Mouse (Mus musculus): ENCODE data around the gene Jarid2. TPM values are rescaled to one million over a fixed set of nuclear protein-coding genes. Genes with fewer than 3 reads are reported as not detected.
"Not testable (repeated sequence)": the region's sequence is repeated elsewhere in the genome, so short reads cannot be mapped to it uniquely, and the experiment has no call there.

Jarid2 gene
- polyA plus RNA-seq, 1 experiment from 2014 or later, result 31.7 TPM

- Histone ChIP-seq H3K27me3 (ENCODE audit: control insufficient read depth, insufficient read depth, low read length) (no peaks in the 10 kb centered on the region), H3K9ac (replicated peaks; ENCODE audit: low read length) (no peak overlapping the region), H3K27ac (replicated peaks; ENCODE audit: low read depth, low read length) (no peak overlapping the region), H3K36me3 (ENCODE audit: control insufficient read depth, insufficient read depth, low read length) (no peaks in the 10 kb centered on the region), H3K4me1 (ENCODE audit: control insufficient read depth, insufficient read depth, low read length) (no peaks in the 10 kb centered on the region), H3K4me3 (replicated peaks; ENCODE audit: low read depth, low read length) (no peak overlapping the region), H3K9me3 (ENCODE audit: control insufficient read depth, low read length) (no peaks in the 10 kb centered on the region), H3K4me2 (ENCODE audit: low read length) (no peak overlapping the region)
- whole genome bisulfite sequencing, result 50% methylated on average over 5 of the region's 5 CpGs
- ATAC-seq (ENCODE audit: low FRiP score, low TSS enrichment) (no peak), DNase-seq (peak; percentile 45)
Measured at GRCm38 (mm10) chr13:44707176-44707575, 22.1 kb upstream of the Jarid2 start.

- no peak overlapping the region for H3K9ac ChIP-seq (replicated peaks; ENCODE audit: low read length)
- no peak overlapping the region for H3K27ac ChIP-seq (replicated peaks; ENCODE audit: low read depth, low read length)
- H3K4me3 ChIP-seq (replicated peaks; ENCODE audit: low read depth, low read length), result no peak overlapping the region
- H3K9me3 ChIP-seq (ENCODE audit: control insufficient read depth, low read length), result no peaks in the 10 kb centered on the region
- H3K27me3 ChIP-seq (ENCODE audit: control insufficient read depth, insufficient read depth, low read length), result no peaks in the 10 kb centered on the region
- DNase-seq (no peak), ATAC-seq (ENCODE audit: low FRiP score, low TSS enrichment) (no peak)
- 96% methylated on average over 14 of the region's 14 CpGs for WGBS
- no peak overlapping the region for H3K4me2 ChIP-seq (ENCODE audit: low read length)
- H3K36me3 ChIP-seq (ENCODE audit: control insufficient read depth, insufficient read depth, low read length), result no peaks in the 10 kb centered on the region
- H3K4me1 ChIP-seq (ENCODE audit: control insufficient read depth, insufficient read depth, low read length), result no peaks in the 10 kb centered on the region
Measured at GRCm38 (mm10) chr13:44708336-44709017, 20.8 kb upstream of the Jarid2 start.

GRCm38 (mm10) chr13:44709747-44710480 lies 19.4 kb upstream of the Jarid2 start:
- H3K9me3 ChIP-seq (ENCODE audit: control insufficient read depth, low read length), result no peaks in the 10 kb centered on the region
- H3K27ac ChIP-seq (replicated peaks; ENCODE audit: low read depth, low read length), result no peak overlapping the region
- no peak overlapping the region for H3K9ac ChIP-seq (replicated peaks; ENCODE audit: low read length)
- ATAC-seq (ENCODE audit: low FRiP score, low TSS enrichment) (no peak), DNase-seq (no peak)
- 77% methylated on average over 8 of the region's 8 CpGs for WGBS
- H3K4me3 ChIP-seq (replicated peaks; ENCODE audit: low read depth, low read length), result no peak overlapping the region
- no peaks in the 10 kb centered on the region for H3K36me3 ChIP-seq (ENCODE audit: control insufficient read depth, insufficient read depth, low read length)
- no peaks in the 10 kb centered on the region for H3K4me1 ChIP-seq (ENCODE audit: control insufficient read depth, insufficient read depth, low read length)
- no peaks in the 10 kb centered on the region for H3K27me3 ChIP-seq (ENCODE audit: control insufficient read depth, insufficient read depth, low read length)
- no peak overlapping the region for H3K4me2 ChIP-seq (ENCODE audit: low read length)

GRCm38 (mm10) chr13:44711062-44711461 lies 18.2 kb upstream of the Jarid2 start:
- ATAC-seq (ENCODE audit: low FRiP score, low TSS enrichment) (no peak), DNase-seq (no peak)
- 78% methylated on average over 5 of the region's 5 CpGs for WGBS
- H3K9ac ChIP-seq (replicated peaks; ENCODE audit: low read length), result no peak overlapping the region
- no peaks in the 10 kb centered on the region for H3K27me3 ChIP-seq (ENCODE audit: control insufficient read depth, insufficient read depth, low read length)
- no peaks in the 10 kb centered on the region for H3K36me3 ChIP-seq (ENCODE audit: control insufficient read depth, insufficient read depth, low read length)
- no peak overlapping the region for H3K27ac ChIP-seq (replicated peaks; ENCODE audit: low read depth, low read length)
- no peak overlapping the region for H3K4me3 ChIP-seq (replicated peaks; ENCODE audit: low read depth, low read length)
- H3K4me2 ChIP-seq (ENCODE audit: low read length), result no peak overlapping the region
- H3K9me3 ChIP-seq (ENCODE audit: control insufficient read depth, low read length), result no peaks in the 10 kb centered on the region
- no peaks in the 10 kb centered on the region for H3K4me1 ChIP-seq (ENCODE audit: control insufficient read depth, insufficient read depth, low read length)

- Histone ChIP-seq H3K27me3 (ENCODE audit: control insufficient read depth, insufficient read depth, low read length) (no peaks in the 10 kb centered on the region), H3K27ac (replicated peaks; ENCODE audit: low read depth, low read length) (no peak overlapping the region), H3K9ac (replicated peaks; ENCODE audit: low read length) (no peak overlapping the region), H3K4me3 (replicated peaks; ENCODE audit: low read depth, low read length) (no peak overlapping the region), H3K4me1 (ENCODE audit: control insufficient read depth, insufficient read depth, low read length) (no peaks in the 10 kb centered on the region), H3K36me3 (ENCODE audit: control insufficient read depth, insufficient read depth, low read length) (no peaks in the 10 kb centered on the region), H3K4me2 (ENCODE audit: low read length) (no peak overlapping the region), H3K9me3 (ENCODE audit: control insufficient read depth, low read length) (no peaks in the 10 kb centered on the region)
- WGBS, result 54% methylated on average over 1 of the region's 1 CpGs
- DNase-seq, result no peak
- ATAC-seq (ENCODE audit: low FRiP score, low TSS enrichment), result no peak
Measured at GRCm38 (mm10) chr13:44711882-44712281, 17.4 kb upstream of the Jarid2 start.

GRCm38 (mm10) chr13:44715187-44715885 lies 13.9 kb upstream of the Jarid2 start:
- Histone ChIP-seq H3K9me3 (ENCODE audit: control insufficient read depth, low read length) (no peaks in the 10 kb centered on the region), H3K27me3 (ENCODE audit: control insufficient read depth, insufficient read depth, low read length) (no peaks in the 10 kb centered on the region), H3K27ac (replicated peaks; ENCODE audit: low read depth, low read length) (no peak overlapping the region), H3K36me3 (ENCODE audit: control insufficient read depth, insufficient read depth, low read length) (no peaks in the 10 kb centered on the region), H3K4me2 (ENCODE audit: low read length) (peak overlapping the region; percentile 3; the same call in 1 of the 2 replicates), H3K4me3 (replicated peaks; ENCODE audit: low read depth, low read length) (no peak overlapping the region), H3K9ac (replicated peaks; ENCODE audit: low read length) (no peak overlapping the region), H3K4me1 (ENCODE audit: control insufficient read depth, insufficient read depth, low read length) (no peaks in the 10 kb centered on the region)
- 18% methylated on average over 10 of the region's 10 CpGs for WGBS
- DNase-seq, result no peak
- no peak for ATAC-seq (ENCODE audit: low FRiP score, low TSS enrichment)

GRCm38 (mm10) chr13:44717838-44718237 lies 11.4 kb upstream of the Jarid2 start:
- Histone ChIP-seq H3K4me2 (ENCODE audit: low read length) (no peak overlapping the region), H3K4me1 (ENCODE audit: control insufficient read depth, insufficient read depth, low read length) (no peaks in the 10 kb centered on the region), H3K27me3 (ENCODE audit: control insufficient read depth, insufficient read depth, low read length) (no peaks in the 10 kb centered on the region), H3K4me3 (replicated peaks; ENCODE audit: low read depth, low read length) (no peak overlapping the region), H3K36me3 (ENCODE audit: control insufficient read depth, insufficient read depth, low read length) (no peaks in the 10 kb centered on the region), H3K27ac (replicated peaks; ENCODE audit: low read depth, low read length) (no peak overlapping the region), H3K9me3 (ENCODE audit: control insufficient read depth, low read length) (no peaks in the 10 kb centered on the region), H3K9ac (replicated peaks; ENCODE audit: low read length) (no peak overlapping the region)
- 98% methylated on average over 9 of the region's 9 CpGs for WGBS
- no peak for DNase-seq
- ATAC-seq (ENCODE audit: low FRiP score, low TSS enrichment), result no peak

- H3K27me3 ChIP-seq (ENCODE audit: control insufficient read depth, insufficient read depth, low read length); ATAC-seq (ENCODE audit: low FRiP score, low TSS enrichment); H3K36me3 ChIP-seq (ENCODE audit: control insufficient read depth, insufficient read depth, low read length); H3K27ac ChIP-seq (replicated peaks; ENCODE audit: low read depth, low read length); H3K4me2 ChIP-seq (ENCODE audit: low read length); H3K9me3 ChIP-seq (ENCODE audit: control insufficient read depth, low read length); DNase-seq; H3K4me3 ChIP-seq (replicated peaks; ENCODE audit: low read depth, low read length); H3K4me1 ChIP-seq (ENCODE audit: control insufficient read depth, insufficient read depth, low read length); H3K9ac ChIP-seq (replicated peaks; ENCODE audit: low read length): not testable (repeated sequence)
- WGBS, result 92% methylated on average over 5 of the region's 5 CpGs
Measured at GRCm38 (mm10) chr13:44718465-44718864, 10.8 kb upstream of the Jarid2 start.

Measured in midbrain, embryonic 14.5 days (tissue).